Mouse (Mus musculus) limb, embryonic 14.5 days (tissue): ENCODE results near the gene Arfgef2. TPM values are rescaled to one million over a fixed set of nuclear protein-coding genes. Genes with fewer than 3 reads are reported as not detected.

Experiments
- ATAC-seq: fragments of 200-750 bp; cut with Nextera tagmentation; 2 replicates; pipeline ENCODE4 v1.8.0; 2017; ENCODE audit warnings: low read depth, moderate number of reproducible peaks, moderate TSS enrichment; ENCODE audit not compliant: low FRiP score
- DNase-seq: peaks from one replicate; pipeline ENCODE4 v3.0.0-alpha.2; 2015; ENCODE audit warnings: low spot score
- H3K27ac ChIP-seq: fragments of 300-500 bp; sonication (generic); replicated peaks from 2 replicates; pipeline ENCODE4 v1.5.1; 2014; ENCODE audit warnings: low read depth, mild to moderate bottlenecking, low read length, moderate library complexity, mixed read lengths
- H3K27me3 ChIP-seq: fragments of 300-500 bp; sonication (generic); 2 replicates; pipeline ENCODE4 v1.6.1; 2014; ENCODE audit warnings: low read length, mixed read lengths; ENCODE audit not compliant: control insufficient read depth, insufficient read depth
- H3K36me3 ChIP-seq: fragments of 300-500 bp; sonication (generic); 2 replicates; pipeline ENCODE4 v1.6.1; 2014; ENCODE audit warnings: mild to moderate bottlenecking, low read length, moderate library complexity, mixed read lengths; ENCODE audit not compliant: control insufficient read depth, insufficient read depth
- H3K4me1 ChIP-seq: fragments of 300-500 bp; sonication (generic); 2 replicates; pipeline ENCODE4 v1.6.1; 2014; ENCODE audit warnings: antibody characterized with exemption, low read length, mixed read lengths; ENCODE audit not compliant: control insufficient read depth, insufficient read depth
- H3K4me2 ChIP-seq: fragments of 300-500 bp; sonication (generic); replicated peaks from 2 replicates; pipeline ENCODE4 v1.6.1; 2014; ENCODE audit warnings: low read depth, mild to moderate bottlenecking, low read length, moderate library complexity; ENCODE audit not compliant: severe bottlenecking
- H3K4me3 ChIP-seq: fragments of 300-500 bp; sonication (generic); replicated peaks from 2 replicates; pipeline ENCODE4 v1.5.1; 2014; ENCODE audit warnings: low read length
- H3K9ac ChIP-seq: fragments of 300-500 bp; sonication (generic); 2 replicates; pipeline ENCODE4 v1.6.1; 2014; ENCODE audit warnings: mild to moderate bottlenecking, low read depth, low read length, moderate library complexity; ENCODE audit not compliant: severe bottlenecking
- H3K9me3 ChIP-seq: fragments of 300-500 bp; sonication (generic); 2 replicates; pipeline ENCODE4 v1.6.1; 2016; ENCODE audit warnings: low read length; ENCODE audit not compliant: control insufficient read depth
- POLR2A ChIP-seq: fragments of 200-500 bp; IDR thresholded peaks from 2 replicates; pipeline ENCODE4 v1.8.0; 2012; ENCODE audit warnings: inconsistent platforms, mild to moderate bottlenecking, moderate library complexity, borderline replicate concordance; ENCODE audit not compliant: insufficient read depth, insufficient read length; ENCODE audit errors: extremely low read depth
- WGBS: fragments of 180-500 bp; shearing (Covaris S2); extraction: QIAGEN DNeasy Blood & Tissue Kit; methylation state at CpG from one replicate; pipeline ENCODE4 v1.1.7; 2014; 5-methylcytosine and 5-hydroxymethylcytosine counted together
- polyA plus RNA-seq, 2 experiments: library from polyadenylated mRNA; depleted of rRNA in 1 of 2; stranded (reverse) in 1 of 2; unstranded in 1 of 2; fragments of >200 nt; fragmentation: Nextera tagmentation in 1 of 2; extraction: Ambion mirVana in 1 of 2; gene quantifications; 2 replicates each; pipeline versions ENCODE4 v1.2.1 to v1.2.3; 2012 to 2014

Gene Arfgef2
- polyA plus RNA-seq (2012; rRNA removed): 10.5 and 11.3 TPM in 2 replicates
- polyA plus RNA-seq (2014; fragmentation: Nextera tagmentation; extraction: Ambion mirVana): 6.1 and 6.9 TPM in 2 replicates

DNA sequence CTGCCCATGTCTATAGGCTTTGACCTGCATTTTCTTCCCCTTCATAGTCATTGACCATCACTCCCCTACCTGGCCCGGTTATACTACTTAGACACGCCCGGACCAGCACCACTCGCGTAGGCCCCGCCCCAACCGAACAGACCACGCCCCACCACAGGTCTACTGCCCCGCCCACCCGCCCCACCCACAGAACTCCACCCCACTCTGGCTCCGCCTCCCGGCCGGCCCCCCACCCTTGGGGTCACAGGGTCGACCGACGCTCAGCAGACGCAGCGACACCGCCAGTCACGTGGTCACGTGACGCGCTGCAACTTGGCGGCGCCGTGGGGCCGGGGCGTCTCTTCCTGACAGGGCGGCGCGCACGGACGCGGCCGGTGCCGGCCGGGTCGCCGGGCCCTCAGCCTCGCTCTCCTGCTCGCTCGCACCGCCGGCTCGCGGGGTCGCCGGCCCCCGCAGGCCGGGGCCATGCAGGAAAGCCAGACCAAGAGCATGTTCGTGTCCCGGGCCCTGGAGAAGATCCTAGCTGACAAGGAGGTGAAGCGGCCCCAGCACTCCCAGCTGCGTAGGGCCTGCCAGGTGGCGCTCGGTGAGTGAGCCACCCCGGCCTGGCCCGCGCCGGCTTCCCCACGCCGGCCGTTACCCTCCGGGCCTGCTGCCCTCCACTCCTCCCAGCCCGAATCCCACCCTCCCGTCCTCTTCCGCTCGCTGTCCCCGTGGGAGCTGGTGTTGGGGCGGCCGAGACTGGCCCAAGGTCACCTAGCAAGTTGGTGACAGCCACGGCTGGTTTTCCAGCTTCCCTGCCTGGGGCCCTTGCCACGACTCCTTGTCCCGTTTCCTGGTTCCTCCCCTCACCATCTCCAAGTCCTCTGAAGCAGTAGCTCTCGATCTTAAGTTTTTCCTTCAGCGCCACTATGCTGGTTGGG is at the start of gene Arfgef2:
Gene Arfgef2, plus strand, starts transcription at position 339 of the 923 bp plus-strand sequence.
- peak within 1 kb of the TSS; percentile 87 for H3K4me3 ChIP-seq
- peaks cover 10% of the 10 kb centered on the region; the same call in 1 of the 2 replicates for H3K4me1 ChIP-seq
- no peaks in the 10 kb centered on the region for H3K27me3 ChIP-seq
- DNase-seq (peak; percentile 74), ATAC-seq (peak; percentile 85)
- TF ChIP-seq POLR2A: 0 out of 2 replicates have a peak, but pooled peaks have one; percentile 27
- H3K27ac ChIP-seq: peak within 1 kb of the TSS; percentile 65
- WGBS: under 1% methylated on average over 35 of the region's 76 CpGs
- H3K9me3 ChIP-seq: no peaks in the 10 kb centered on the region
- no peaks in the 10 kb centered on the region for H3K36me3 ChIP-seq
- H3K9ac ChIP-seq: peak within 1 kb of the TSS; percentile 84
- H3K4me2 ChIP-seq: peak within 1 kb of the TSS; percentile 88

DNA sequence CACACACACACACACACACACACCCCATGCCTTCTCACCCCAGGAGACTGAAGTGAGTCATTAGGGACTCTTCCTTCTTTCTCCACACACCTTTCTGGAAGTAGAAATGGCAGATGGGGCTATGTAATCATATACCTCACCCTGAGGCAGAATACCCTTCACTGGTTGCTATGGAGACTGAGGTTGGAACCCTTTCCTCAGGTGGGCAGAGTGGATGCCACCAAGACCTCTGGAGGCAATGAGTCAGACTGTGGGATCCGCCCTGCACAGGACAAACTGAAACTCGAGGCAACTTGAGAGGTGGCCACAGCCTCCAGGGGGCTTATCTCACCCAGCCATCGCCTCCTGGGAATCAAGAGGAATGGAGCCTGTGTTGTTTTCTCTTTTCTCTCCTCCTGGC is 47.4 kb upstream of the Arfgef2 start:
- H3K4me3 ChIP-seq: no peak overlapping the region
- WGBS: 24% methylated on average over 3 of the region's 3 CpGs
- H3K4me2 ChIP-seq: no peak overlapping the region
- H3K9me3 ChIP-seq: no peaks in the 10 kb centered on the region
- no peaks in the 10 kb centered on the region for H3K27me3 ChIP-seq
- no peaks in the 10 kb centered on the region for H3K36me3 ChIP-seq
- H3K27ac ChIP-seq: no peak overlapping the region
- H3K4me1 ChIP-seq: no peaks in the 10 kb centered on the region
- ATAC-seq (no peak), DNase-seq (no peak)
- TF ChIP-seq POLR2A: no peak
- no peak overlapping the region for H3K9ac ChIP-seq

DNA sequence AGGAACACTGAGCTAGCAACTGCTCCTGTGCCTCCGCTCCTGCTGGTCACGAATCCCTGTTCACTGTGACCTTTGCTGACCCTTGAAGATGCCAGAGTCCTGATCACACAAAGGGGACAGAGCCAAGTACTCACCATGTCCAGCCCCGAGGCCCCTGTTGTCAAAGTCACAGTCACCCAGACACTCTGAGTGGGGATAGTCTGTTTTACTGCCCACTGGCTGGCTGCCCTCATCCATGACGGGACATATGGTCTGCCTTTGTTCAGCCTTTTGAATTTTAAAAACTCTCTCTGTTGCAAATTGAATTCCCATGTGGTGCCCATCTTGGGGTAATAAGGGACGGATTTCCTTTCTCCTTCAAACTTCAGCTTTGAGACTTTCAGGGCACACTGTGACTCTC is 41.3 kb upstream of the Arfgef2 start:
- Histone ChIP-seq H3K9ac (no peak overlapping the region), H3K4me2 (no peak overlapping the region), H3K4me3 (no peak overlapping the region), H3K9me3 (no peaks in the 10 kb centered on the region), H3K4me1 (no peaks in the 10 kb centered on the region), H3K27me3 (no peaks in the 10 kb centered on the region), H3K36me3 (no peaks in the 10 kb centered on the region), H3K27ac (0 out of 2 replicates have a peak overlapping the region, but pooled peaks have one; percentile 41)
- DNase-seq: no peak
- 27% methylated on average over 5 of the region's 5 CpGs for WGBS
- no peak for TF ChIP-seq POLR2A
- no peak for ATAC-seq

DNA sequence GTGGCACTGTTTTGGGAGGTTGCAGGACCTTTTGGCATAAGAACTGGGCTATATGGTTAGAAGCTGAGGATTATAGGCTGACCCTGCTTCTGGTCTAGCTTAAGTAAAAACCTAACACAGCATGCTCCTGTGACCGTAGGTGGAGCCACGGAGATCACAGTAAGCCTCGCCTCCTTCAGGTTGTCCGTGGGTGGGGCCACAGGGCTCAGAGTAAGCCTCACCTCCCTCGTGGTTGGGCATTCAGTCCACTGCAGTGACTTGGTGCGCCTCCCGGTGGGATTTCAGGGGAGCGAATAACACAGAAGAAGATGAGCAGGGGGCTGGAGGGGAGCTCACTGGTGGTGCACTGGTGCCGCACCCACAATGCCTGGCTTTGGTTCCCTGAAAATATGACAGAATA is 37.8 kb upstream of the Arfgef2 start:
- no peaks in the 10 kb centered on the region for H3K27me3 ChIP-seq
- no peak overlapping the region for H3K4me3 ChIP-seq
- 67% methylated on average over 9 of the region's 9 CpGs for WGBS
- no peak for TF ChIP-seq POLR2A
- H3K4me2 ChIP-seq: no peak overlapping the region
- H3K9ac ChIP-seq: no peak overlapping the region
- no peak for DNase-seq
- H3K4me1 ChIP-seq: no peaks in the 10 kb centered on the region
- ATAC-seq: no peak
- H3K27ac ChIP-seq: no peak overlapping the region
- no peaks in the 10 kb centered on the region for H3K36me3 ChIP-seq
- no peaks in the 10 kb centered on the region for H3K9me3 ChIP-seq

- H3K9ac ChIP-seq: no peak overlapping the region
- H3K36me3 ChIP-seq: no peaks in the 10 kb centered on the region
- H3K4me1 ChIP-seq: no peaks in the 10 kb centered on the region
- H3K9me3 ChIP-seq: no peaks in the 10 kb centered on the region
- no peak overlapping the region for H3K4me3 ChIP-seq
- 47% methylated on average over 11 of the region's 11 CpGs for WGBS
- TF ChIP-seq POLR2A: no peak
- no peak overlapping the region for H3K27ac ChIP-seq
- no peaks in the 10 kb centered on the region for H3K27me3 ChIP-seq
- no peak overlapping the region for H3K4me2 ChIP-seq
- DNase-seq (no peak), ATAC-seq (no peak)
Measured at GRCm38 (mm10) chr2:166771396-166771795, 34.0 kb upstream of the Arfgef2 start.
